Mouse (Mus musculus) thymus, postnatal 14 days (tissue): ENCODE data around the gene Pstk.
A peak's percentile ranks its signal among the peaks of the same experiment; 100 is the strongest.
"Not testable (repeated sequence)": the region's sequence is repeated elsewhere in the genome, so short reads cannot be mapped to it uniquely, and the experiment has no call there.

Experiments used
- DNase-seq: peaks from one replicate; pipeline ENCODE4 v3.0.0; 2021

Gene Pstk

GRCm38 (mm10) chr7:131370648-131371469, at the start of gene Pstk:
Gene Pstk, plus strand, starts transcription at chr7:131371141.
- peak; percentile 83 for DNase-seq

- no peak for DNase-seq
These were observed 48.7 kb upstream of the Pstk start, which contains the start of gene Cuzd1 for GRCm38 (mm10) chr7:131322192-131322591. Gene Cuzd1, minus strand, starts transcription at chr7:131322292.

- DNase-seq: no peak
These were observed 43.9 kb upstream of the Pstk start for GRCm38 (mm10) chr7:131327054-131327453.

GRCm38 (mm10) chr7:131329416-131329815, 41.5 kb upstream of the Pstk start, which contains the start of gene Fam24b:
Gene Fam24b, minus strand, starts transcription at chr7:131329516.
- DNase-seq: no peak

GRCm38 (mm10) chr7:131331688-131332087, 39.3 kb upstream of the Pstk start:
- DNase-seq: no peak

GRCm38 (mm10) chr7:131333564-131333963, 37.4 kb upstream of the Pstk start, which contains the start of gene Fam24a:
Gene Fam24a, plus strand, starts transcription at chr7:131333864.
- DNase-seq: no peak

GRCm38 (mm10) chr7:131337502-131338068, 33.4 kb upstream of the Pstk start:
- DNase-seq: no peak

- DNase-seq: no peak
These were observed 24.9 kb upstream of the Pstk start for GRCm38 (mm10) chr7:131345856-131346541.

- no peak for DNase-seq
These were observed 14.8 kb upstream of the Pstk start for GRCm38 (mm10) chr7:131356105-131356504.

- DNase-seq: no peak
These were observed 8.7 kb upstream of the Pstk start for GRCm38 (mm10) chr7:131362269-131362614.

- peak; percentile 91 for DNase-seq
These were observed 8.2 kb upstream of the Pstk start, which contains the start of gene 2310057M21Rik for GRCm38 (mm10) chr7:131362615-131363300. Gene 2310057M21Rik, minus strand, starts transcription at chr7:131362759.

- DNase-seq: no peak
These were observed 6.8 kb upstream of the Pstk start for GRCm38 (mm10) chr7:131364131-131364530.

GRCm38 (mm10) chr7:131371470-131371860, 524 bp downstream of the Pstk start:
- no peak for DNase-seq

GRCm38 (mm10) chr7:131371880-131372651, 1.1 kb downstream of the Pstk start:
- peak; percentile 22 for DNase-seq

GRCm38 (mm10) chr7:131391761-131392160, 20.8 kb downstream of the Pstk start:
- DNase-seq: not testable (repeated sequence)

- no peak for DNase-seq
These were observed 38.5 kb downstream of the Pstk start for GRCm38 (mm10) chr7:131409321-131409987.

- DNase-seq: no peak
These were observed 39.0 kb downstream of the Pstk start for GRCm38 (mm10) chr7:131409988-131410385.

GRCm38 (mm10) chr7:131410416-131411058, 39.6 kb downstream of the Pstk start, which contains the start of the genes Ikzf5 and Acadsb:
Gene Ikzf5, minus strand, starts transcription at chr7:131410521.
Gene Acadsb, plus strand, starts transcription at chr7:131410601.
- DNase-seq: peak; percentile 99

GRCm38 (mm10) chr7:131411221-131411940, 40.4 kb downstream of the Pstk start:
- DNase-seq: peak; percentile 12

- no peak for DNase-seq
These were observed 41.0 kb downstream of the Pstk start for GRCm38 (mm10) chr7:131411941-131412270.
